Mouse (Mus musculus): ENCODE measurements at regions not wholly inside any gene's neighbourhood (a gene's known extent, or its start where the extent isn't known, plus 50 kb on each side); places are given as distances from the start of the nearest gene placed in this dataset.

GRCm38 (mm10) chr12:104607410-104607809 lies 134.3 kb upstream of the Gsc start:
- TF ChIP-seq CTCF (IDR thresholded peaks at IDR 0.05; ENCODE audit: borderline replicate concordance, extremely low read depth, insufficient read depth, insufficient read length), result no peak
- TF ChIP-seq POLR2A (IDR thresholded peaks at IDR 0.05; ENCODE audit: borderline replicate concordance, extremely low read depth, insufficient read depth, insufficient read length, poor library complexity, severe bottlenecking), result no peak

Data from brain, embryonic 14.5 days (tissue).